Comparison of ENCODE assay signal across 17 mouse cellular contexts in genomic region chr13:109880392-109880791, GRCm38 (mm10).
DNase-seq lines count a peak whose midpoint lies in the region; ATAC-seq and TF ChIP-seq lines count a peak whose summit lies in the region.
"Had no signal": no experiment of that assay in that cellular context is flagged by ENCODE, and none has a peak within 500 bp of the region (broad histone marks: within the 10 kb centered on the region; RNA-seq: fewer than 3 reads in every experiment).

No protein-coding gene starts in this region.

- peak; percentile 35 for DNase-seq in kidney, adult 2 months
- DNase-seq in lung, embryonic 14.5 days: peak; percentile 27
- DNase-seq in lung, postnatal 10 days: no peak
- peak; percentile 68 for DNase-seq in NIH3T3 (ENCODE audit: low read depth)
- peak; percentile 60 for DNase-seq in brain, adult 2 months (ENCODE audit: low read depth, low spot score)
- no peak for DNase-seq in lung, postnatal 25 days (ENCODE audit: low spot score)
- DNase-seq: gastrocnemius, postnatal 14 days; lung, postnatal 14 days; thymus, adult 18-20 months had no signal

- H3K27me3 ChIP-seq in kidney, adult 2 months (replicated peaks; ENCODE audit: control insufficient read depth, insufficient read depth, low read length): no peaks in the 10 kb centered on the region
- H3K27me3 ChIP-seq in kidney, embryonic 16.5 days (ENCODE audit: insufficient read depth, low read length): no peaks in the 10 kb centered on the region
- no peaks in the 10 kb centered on the region for H3K27me3 ChIP-seq in lung, embryonic 14.5 days (ENCODE audit: insufficient read depth, low read length)
- H3K27me3 ChIP-seq: forebrain, embryonic 12.5 days had no signal

- H3K36me3 ChIP-seq in kidney, adult 2 months (ENCODE audit: control insufficient read depth, insufficient read depth, low read length): no peaks in the 10 kb centered on the region
- no peaks in the 10 kb centered on the region for H3K36me3 ChIP-seq in kidney, embryonic 16.5 days (ENCODE audit: insufficient read depth, low read length)
- no peaks in the 10 kb centered on the region for H3K36me3 ChIP-seq in lung, embryonic 14.5 days (ENCODE audit: insufficient read depth)
- H3K36me3 ChIP-seq: forebrain, embryonic 12.5 days; limb, embryonic 10.5 days had no signal

- no peak overlapping the region for H3K9ac ChIP-seq in kidney, embryonic 16.5 days (replicated peaks; ENCODE audit: low read length)
- H3K9ac ChIP-seq in lung, embryonic 14.5 days: no peak overlapping the region
- H3K9ac ChIP-seq: forebrain, embryonic 12.5 days; liver, embryonic 14.5 days had no signal

- H3K4me2 ChIP-seq in kidney, embryonic 16.5 days (replicated peaks; ENCODE audit: low read depth, low read length): no peak overlapping the region
- no peak overlapping the region for H3K4me2 ChIP-seq in lung, embryonic 14.5 days
- H3K4me2 ChIP-seq: forebrain, embryonic 12.5 days had no signal

- 33% methylated on average over 8 of the region's 8 CpGs for WGBS in kidney, adult 2 months
- 38% methylated on average over 8 of the region's 8 CpGs for WGBS in kidney, embryonic 16.5 days
- WGBS in lung, embryonic 14.5 days: 54% methylated on average over 8 of the region's 8 CpGs

- H3K4me3 ChIP-seq in kidney, adult 2 months (ENCODE audit: insufficient read depth, low read depth, low read length): no peak overlapping the region
- H3K4me3 ChIP-seq in kidney, embryonic 16.5 days (ENCODE audit: low read length): no peak overlapping the region
- no peak overlapping the region for H3K4me3 ChIP-seq in lung, embryonic 14.5 days (ENCODE audit: low read depth, low read length)
- H3K4me3 ChIP-seq: forebrain, embryonic 12.5 days; layer of hippocampus, adult 2 months; limb, embryonic 10.5 days had no signal

- TF ChIP-seq POLR2A in kidney, adult 2 months (IDR thresholded peaks at IDR 0.05; ENCODE audit: low read depth, low read length): no peak

- TF ChIP-seq CTCF in kidney, adult 2 months (conservative IDR thresholded peaks at IDR 0.05; ENCODE audit: insufficient read depth, insufficient read length, low read depth, low read length): no peak
- TF ChIP-seq CTCF in lung, embryonic 14.5 days (IDR thresholded peaks at IDR 0.05; ENCODE audit: low read depth): no peak

- no peak overlapping the region for H3K27ac ChIP-seq in kidney, adult 2 months (ENCODE audit: insufficient read depth, low read depth, low read length)
- no peak overlapping the region for H3K27ac ChIP-seq in kidney, embryonic 16.5 days (ENCODE audit: low read length)
- H3K27ac ChIP-seq in lung, embryonic 14.5 days (ENCODE audit: low read depth): no peak overlapping the region
- H3K27ac ChIP-seq: forebrain, embryonic 12.5 days; layer of hippocampus, adult 2 months; limb, embryonic 10.5 days; liver, embryonic 14.5 days had no signal

- no peak for ATAC-seq in kidney, embryonic 16.5 days (ENCODE audit: low FRiP score, low TSS enrichment)
- no peak for ATAC-seq in lung, embryonic 14.5 days (ENCODE audit: insufficient read depth)
- no peak for ATAC-seq in erythroblast, adult 5-6 weeks (replicated peaks; ENCODE audit: low FRiP score, poor library complexity, severe bottlenecking)
- ATAC-seq: CD4-positive, CD25-positive, alpha-beta regulatory T cell, adult 4 months had no signal

- peaks cover 10% of the 10 kb centered on the region; the same call in 1 of the 2 replicates for H3K4me1 ChIP-seq in kidney, adult 2 months (ENCODE audit: control insufficient read depth, insufficient read depth, low read length)
- H3K4me1 ChIP-seq in kidney, embryonic 16.5 days (ENCODE audit: insufficient read depth, low read length): no peaks in the 10 kb centered on the region
- no peaks in the 10 kb centered on the region for H3K4me1 ChIP-seq in lung, embryonic 14.5 days (ENCODE audit: insufficient read depth)
- H3K4me1 ChIP-seq: forebrain, embryonic 12.5 days; limb, embryonic 10.5 days had no signal

- H3K9me3 ChIP-seq in kidney, embryonic 16.5 days (ENCODE audit: low read length): no peaks in the 10 kb centered on the region
- H3K9me3 ChIP-seq in lung, embryonic 14.5 days (ENCODE audit: low read depth, low read length): no peaks in the 10 kb centered on the region
- H3K9me3 ChIP-seq: forebrain, embryonic 12.5 days; G1E; limb, embryonic 10.5 days had no signal

Comparison
In these comparisons a context has a peak if more than half of its experiments do, and no peak if none do; other contexts are left out.
1. DNase-seq: peak in kidney, adult 2 months (single experiment), lung, embryonic 14.5 days (single experiment), NIH3T3 (single experiment) and brain, adult 2 months (single experiment); none in lung, postnatal 10 days (single experiment) and lung, postnatal 25 days (single experiment).